Mouse (Mus musculus) CD4-positive, CD25-positive, alpha-beta regulatory T cell, adult 4 months (primary cell): ENCODE measurements around the gene Hivep1. TPM values are rescaled to one million over a fixed set of nuclear protein-coding genes. Genes with fewer than 3 reads are reported as not detected.

Source experiments
- ATAC-seq: one replicate; pipeline ENCODE4 v1.8.0; 2017
- polyA plus RNA-seq, 2 experiments: library from polyadenylated mRNA; unstranded; fragments of 100-300 nt; shearing (Covaris generic); gene quantifications; one replicate each; pipeline ENCODE4 v1.2.1; 2017

The Hivep1 gene
- polyA plus RNA-seq, 2 experiments from 2014 or later: 13.5 to 14.0 TPM

GRCm38 (mm10) chr13:42113601-42114000, 61.8 kb downstream of the Hivep1 start:
- peak; percentile 25 for ATAC-seq

DNA sequence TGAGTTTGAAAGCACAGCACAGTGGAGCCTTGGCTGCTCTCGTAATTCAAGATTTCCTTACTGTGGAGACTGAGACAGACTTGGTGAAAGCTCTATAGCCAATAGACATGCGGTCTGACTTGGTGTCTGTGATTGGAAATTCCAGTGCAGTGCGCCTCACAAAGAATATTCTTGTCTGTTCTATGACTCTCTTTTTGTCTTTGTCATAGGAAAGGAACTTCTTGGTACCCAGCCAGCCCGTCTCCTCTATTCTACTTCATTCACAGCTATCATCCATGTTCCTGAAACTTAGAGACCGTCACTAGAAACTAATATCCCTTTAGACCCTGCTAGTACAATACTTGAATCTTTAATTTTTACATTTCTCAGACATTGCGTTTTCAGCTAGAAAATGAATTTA, 64.5 kb downstream of the Hivep1 start:
- ATAC-seq: no peak

- ATAC-seq: no peak
These were observed 67.2 kb downstream of the Hivep1 start for GRCm38 (mm10) chr13:42119062-42119461.

GRCm38 (mm10) chr13:42121106-42121776, 69.4 kb downstream of the Hivep1 start:
- ATAC-seq: no peak

- ATAC-seq: no peak
These were observed 70.2 kb downstream of the Hivep1 start for GRCm38 (mm10) chr13:42121777-42122682.

DNA sequence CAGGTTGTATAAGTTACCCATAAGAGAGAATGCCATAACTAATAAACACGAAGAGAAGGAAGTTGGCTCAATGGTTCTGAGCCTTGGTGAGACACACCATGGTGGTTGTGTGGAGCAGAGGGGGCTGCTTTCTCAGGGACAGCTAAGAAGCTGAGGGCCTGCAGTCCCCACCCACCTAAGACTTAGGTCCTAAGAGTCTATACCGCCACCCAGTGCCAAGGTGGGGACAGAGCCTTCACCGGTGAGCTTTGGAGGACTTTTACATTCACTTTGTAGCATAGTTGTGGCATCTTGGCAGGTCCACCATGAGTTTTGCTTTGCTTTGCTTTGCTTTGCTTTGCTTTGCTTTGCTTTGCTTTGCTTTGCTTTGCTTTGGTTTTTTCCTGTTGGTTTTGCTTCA, 92.8 kb downstream of the Hivep1 start:
- ATAC-seq: no peak

DNA sequence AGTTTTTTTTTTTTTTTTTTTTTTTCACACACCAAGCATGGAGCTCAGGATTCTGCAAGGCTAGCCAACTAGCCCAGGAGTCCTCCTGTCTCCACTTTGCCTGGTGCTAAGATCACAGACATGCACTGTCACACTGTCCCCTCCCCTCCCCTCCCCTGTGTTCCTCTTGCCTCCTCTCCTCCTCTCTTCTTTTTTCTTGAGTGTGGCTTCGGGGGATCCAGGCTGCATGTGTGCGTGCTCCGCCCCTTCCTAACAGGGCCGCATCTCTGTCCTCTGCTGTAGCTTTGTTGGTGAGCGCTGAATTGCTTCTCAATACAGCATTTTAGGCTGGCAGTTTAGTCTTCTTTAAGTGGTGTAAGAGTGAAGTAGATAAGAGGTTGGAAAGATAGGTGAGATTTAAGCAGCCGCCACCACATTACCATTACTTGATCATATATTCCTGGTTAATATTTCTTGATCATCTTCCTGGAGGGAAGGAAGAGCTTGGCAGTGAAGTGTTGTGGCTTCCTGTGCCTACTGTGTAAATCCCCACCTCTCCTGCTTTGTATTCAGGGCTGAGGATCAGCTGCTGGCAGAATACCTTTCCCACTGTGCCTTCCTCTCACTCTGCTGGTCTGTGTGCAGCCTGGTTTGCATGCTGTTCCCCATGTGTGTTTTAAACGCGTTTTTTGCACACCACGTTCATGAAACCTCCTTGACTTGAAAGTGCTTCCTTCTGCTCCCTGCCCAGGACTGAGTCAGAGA, 97.7 kb downstream of the Hivep1 start:
- ATAC-seq: no peak

DNA sequence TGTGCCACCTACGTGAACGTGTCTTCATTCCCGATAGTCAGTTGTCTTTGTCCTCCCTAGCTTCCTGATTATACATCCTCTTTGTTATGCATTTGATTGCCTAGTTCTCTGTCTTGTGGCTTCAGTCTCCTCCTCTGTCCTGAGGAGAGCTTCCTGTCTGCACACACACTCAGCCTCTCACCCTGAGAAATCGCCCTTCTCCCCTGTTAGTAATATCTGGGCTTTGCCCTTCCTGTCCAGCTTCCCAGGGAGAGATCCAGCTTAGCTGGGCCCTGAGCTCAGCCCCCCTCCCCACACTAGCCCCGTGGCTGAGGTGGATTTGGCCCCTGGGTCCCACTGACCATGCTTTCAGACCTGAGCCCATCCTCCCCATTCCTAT, 98.2 kb downstream of the Hivep1 start:
- no peak for ATAC-seq

DNA sequence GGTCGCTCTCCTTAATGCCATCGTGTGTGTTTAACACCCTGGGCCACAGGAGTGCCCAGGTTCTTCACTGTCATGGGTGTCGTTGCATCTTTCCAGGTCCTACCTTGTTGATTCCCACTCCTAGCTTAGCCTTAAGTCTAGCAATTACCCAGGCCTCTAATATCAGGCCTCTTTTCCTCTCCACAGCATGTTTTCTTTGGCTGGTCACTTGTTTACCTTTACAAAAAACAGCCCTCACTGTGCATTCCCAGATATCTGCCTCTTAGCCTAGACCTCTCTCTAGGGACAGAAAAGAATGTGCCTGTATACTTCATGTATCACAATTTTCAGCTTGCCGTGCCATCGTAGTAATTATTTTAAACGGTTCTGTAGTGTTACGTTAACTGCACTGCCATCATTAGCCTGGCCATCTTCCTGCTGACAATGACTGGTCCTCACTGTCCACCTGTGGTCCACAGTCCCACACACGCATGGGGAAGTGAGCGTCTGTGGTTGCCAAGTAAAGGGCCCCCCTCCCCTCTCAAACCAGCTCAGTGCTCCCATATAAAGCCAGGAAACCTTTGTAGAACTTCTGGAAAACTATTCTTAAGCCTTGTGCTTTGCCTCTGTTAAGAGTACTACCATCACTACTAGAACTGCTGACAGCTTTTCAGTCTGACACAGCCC, 98.8 kb downstream of the Hivep1 start:
- ATAC-seq: no peak

- no peak for ATAC-seq
These were observed 106.4 kb downstream of the Hivep1 start for GRCm38 (mm10) chr13:42158259-42158658.

DNA sequence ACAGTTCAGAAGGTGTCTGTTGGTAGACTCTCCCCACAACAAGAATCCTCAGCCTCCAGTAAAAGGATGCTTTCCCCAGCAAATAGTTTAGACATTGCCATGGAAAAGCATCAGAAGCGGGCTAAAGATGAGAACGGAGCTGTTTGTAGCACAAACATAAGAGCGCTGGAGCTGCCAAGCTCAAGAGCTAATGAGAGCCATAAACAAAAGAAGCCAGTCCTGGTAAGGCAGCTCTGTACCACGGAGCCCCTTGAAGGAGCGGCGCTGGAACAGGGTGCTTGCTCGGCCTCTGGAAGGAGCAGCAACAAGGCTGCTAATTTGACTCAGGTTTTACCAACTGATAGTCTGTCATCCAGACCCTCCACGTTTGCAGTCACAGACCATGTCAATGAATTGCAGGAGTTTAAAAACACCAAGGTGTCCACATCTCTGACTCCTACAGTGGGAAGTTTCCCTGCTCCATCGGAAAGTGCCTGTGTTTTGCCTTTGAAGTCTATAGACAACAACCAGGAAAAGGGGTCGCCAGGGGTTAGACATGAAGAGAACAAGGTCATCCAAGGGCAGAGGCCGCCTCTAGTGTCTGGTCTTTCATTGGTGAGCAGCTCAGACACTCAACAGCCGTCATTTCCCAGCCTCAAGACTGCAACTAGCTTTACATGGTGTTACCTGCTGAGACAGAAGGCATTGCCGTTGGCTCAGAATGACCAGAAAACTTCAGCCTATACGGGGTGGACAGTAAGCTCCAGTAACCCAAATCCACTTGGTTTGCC, 107.8 kb downstream of the Hivep1 start:
- no peak for ATAC-seq

GRCm38 (mm10) chr13:42170802-42171201, 119.0 kb downstream of the Hivep1 start:
- ATAC-seq: no peak

DNA sequence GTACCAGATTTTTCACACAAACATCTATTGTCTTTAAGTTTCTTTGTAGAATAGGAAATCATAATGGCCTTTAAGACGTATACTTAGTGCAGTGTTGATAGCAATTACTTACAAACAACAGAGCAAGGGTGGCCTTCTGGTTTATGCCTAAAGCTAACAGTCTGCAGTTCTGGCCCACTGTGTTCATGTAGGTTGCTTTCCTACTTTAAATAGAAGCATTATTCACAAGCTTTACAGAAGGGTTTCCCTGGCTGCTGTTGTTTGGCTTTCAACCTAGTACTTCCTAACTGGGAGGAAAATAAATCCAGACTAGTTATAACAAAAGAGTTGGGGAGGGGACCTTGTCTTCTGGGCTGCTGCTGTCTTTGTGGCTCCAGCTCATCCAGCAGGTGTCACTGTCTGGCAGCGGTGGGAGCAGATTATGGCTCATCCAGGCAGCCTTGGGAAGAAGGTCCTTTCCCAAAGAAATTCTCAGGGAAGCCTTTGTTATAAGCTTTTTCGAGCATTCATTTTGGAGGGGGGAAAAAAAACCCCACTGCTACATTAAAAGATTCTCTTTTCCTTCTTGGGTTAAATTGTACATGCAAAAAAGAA, 123.1 kb downstream of the Hivep1 start:
- no peak for ATAC-seq

GRCm38 (mm10) chr13:42182635-42183034, 130.8 kb downstream of the Hivep1 start:
- no peak for ATAC-seq

DNA sequence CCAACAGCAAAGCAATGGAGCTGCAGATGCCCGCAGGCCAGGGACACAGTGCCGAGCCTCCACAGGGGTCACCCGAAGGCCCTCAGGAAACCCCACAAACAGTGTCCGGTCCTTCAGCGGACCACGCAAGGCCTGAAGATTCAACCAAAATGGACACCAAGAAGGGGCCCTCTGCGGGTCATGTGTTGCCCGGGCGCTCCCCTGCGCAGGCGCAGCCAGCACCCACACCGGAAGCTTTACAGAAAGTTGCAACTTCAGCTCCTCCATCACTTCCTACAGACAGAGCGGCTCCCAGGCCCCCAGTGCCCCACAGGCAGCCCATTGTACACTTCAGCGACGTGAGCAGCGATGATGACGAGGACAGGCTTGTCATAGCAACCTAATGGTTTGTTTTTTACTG, 132.3 kb downstream of the Hivep1 start:
- ATAC-seq: no peak

- no peak for ATAC-seq
These were observed 141.2 kb downstream of the Hivep1 start for GRCm38 (mm10) chr13:42193016-42193415.

GRCm38 (mm10) chr13:42195671-42196070, 143.8 kb downstream of the Hivep1 start:
- ATAC-seq: no peak

GRCm38 (mm10) chr13:42197656-42198055, 145.8 kb downstream of the Hivep1 start:
- ATAC-seq: no peak

GRCm38 (mm10) chr13:42213556-42213955, 161.7 kb downstream of the Hivep1 start:
- ATAC-seq: no peak

DNA sequence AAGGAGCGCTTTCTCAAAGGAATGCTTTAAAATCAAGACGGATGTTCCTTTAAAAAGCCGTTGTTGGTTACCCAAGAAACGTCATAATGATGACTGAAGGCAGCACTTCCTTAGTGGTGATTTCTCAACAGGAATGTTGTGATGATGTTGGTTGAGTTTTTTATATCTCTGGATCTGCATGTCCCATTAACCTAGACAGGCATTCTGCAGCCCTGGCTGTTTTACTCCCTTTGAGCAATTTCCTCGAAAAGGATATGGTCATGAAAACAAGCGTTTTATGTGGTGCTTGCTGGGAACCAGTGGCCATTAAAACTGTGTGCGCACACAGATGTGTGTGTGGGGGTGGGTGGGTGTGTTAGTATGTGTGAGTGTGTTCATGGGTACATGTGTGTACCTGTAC, 170.6 kb downstream of the Hivep1 start:
- no peak for ATAC-seq

- ATAC-seq: peak; percentile 56
These were observed 177.0 kb downstream of the Hivep1 start for GRCm38 (mm10) chr13:42228849-42229248.
